Mouse (Mus musculus) midbrain, embryonic 13.5 days (tissue): ENCODE results near the gene Tnp1. TPM values are rescaled to one million over a fixed set of nuclear protein-coding genes. Genes with fewer than 3 reads are reported as not detected.

ENCODE experiments used
- ATAC-seq: fragments of 200-750 bp; cut with Nextera tagmentation; 2 replicates; pipeline ENCODE4 v1.8.0; 2017; ENCODE audit warnings: mild to moderate bottlenecking, moderate TSS enrichment, moderate library complexity
- H3K27ac ChIP-seq: fragments of 300-500 bp; sonication (generic); 2 replicates; pipeline ENCODE4 v1.5.1; 2015; ENCODE audit warnings: inconsistent platforms, mild to moderate bottlenecking, moderate library complexity
- H3K27me3 ChIP-seq: fragments of 300-500 bp; sonication (generic); 2 replicates; pipeline ENCODE4 v1.6.1; 2015; ENCODE audit warnings: mild to moderate bottlenecking, inconsistent platforms
- H3K36me3 ChIP-seq: fragments of 300-500 bp; sonication (generic); 2 replicates; pipeline ENCODE4 v1.6.1; 2015; ENCODE audit warnings: mild to moderate bottlenecking, inconsistent platforms
- H3K4me1 ChIP-seq: fragments of 300-500 bp; sonication (generic); replicated peaks from 2 replicates; pipeline ENCODE4 v1.6.1; 2015; ENCODE audit warnings: inconsistent platforms
- H3K4me2 ChIP-seq: fragments of 300-500 bp; sonication (generic); replicated peaks from 2 replicates; pipeline ENCODE4 v1.6.1; 2015; ENCODE audit warnings: moderate library complexity, mild to moderate bottlenecking, inconsistent platforms
- H3K4me3 ChIP-seq: fragments of 300-500 bp; sonication (generic); replicated peaks from 2 replicates; pipeline ENCODE4 v1.5.1; 2015; ENCODE audit warnings: mild to moderate bottlenecking, inconsistent platforms
- H3K9ac ChIP-seq: fragments of 300-500 bp; sonication (generic); replicated peaks from 2 replicates; pipeline ENCODE4 v1.6.1; 2015; ENCODE audit warnings: mild to moderate bottlenecking, inconsistent platforms
- H3K9me3 ChIP-seq: fragments of 300-500 bp; sonication (generic); 2 replicates; pipeline ENCODE4 v1.6.1; 2016; ENCODE audit warnings: mild to moderate bottlenecking, inconsistent platforms
- WGBS: fragments of 180-500 bp; shearing (Covaris S2); methylation state at CpG from one replicate; pipeline ENCODE4 v1.1.7; 2015; 5-methylcytosine and 5-hydroxymethylcytosine counted together
- polyA plus RNA-seq: library from polyadenylated mRNA; unstranded; fragments of >200 nt; fragmentation: Nextera tagmentation; extraction: Ambion mirVana; gene quantifications from 2 replicates; pipeline ENCODE4 v1.2.1, GENCODE M21; 2015

Gene Tnp1
- polyA plus RNA-seq, 1 experiment from 2014 or later: not detected

DNA sequence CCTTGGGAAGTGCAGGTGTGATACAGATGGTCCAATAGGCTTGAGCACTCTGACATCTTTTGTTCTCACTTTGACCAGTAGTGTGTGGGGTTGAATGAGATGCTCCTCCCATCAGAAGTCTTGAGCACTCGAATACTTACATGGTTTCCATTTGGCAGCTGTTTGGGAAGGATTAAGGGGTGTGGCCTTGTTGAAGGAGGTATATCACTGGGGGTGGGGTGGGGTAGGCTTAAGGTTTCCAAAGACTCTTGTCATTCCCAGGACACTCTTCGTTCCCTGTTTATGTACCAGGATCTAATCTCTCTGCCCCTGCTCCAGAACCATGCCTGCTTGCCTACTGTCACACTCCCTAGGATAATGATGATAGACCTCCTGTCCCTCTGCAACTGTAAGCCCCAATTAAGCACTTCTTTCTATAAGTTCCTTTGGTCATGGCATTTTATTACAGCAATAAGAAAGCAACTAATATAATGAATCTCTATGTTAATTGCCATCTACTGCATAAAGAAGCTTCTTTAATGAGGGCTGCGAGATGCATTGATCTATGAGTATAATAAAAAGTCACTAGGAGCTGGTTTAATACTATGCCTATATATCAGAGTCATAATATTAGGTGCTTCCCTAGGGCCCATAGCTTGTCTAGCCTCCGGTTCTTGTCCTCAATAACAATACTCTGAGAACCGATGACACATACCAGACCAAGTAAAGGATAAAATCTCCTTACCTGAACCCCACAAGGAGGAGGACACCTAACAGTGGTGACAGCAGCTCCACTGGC lies 20.8 kb downstream of the Tnp1 start:
- Histone ChIP-seq H3K9me3 (no peaks in the 10 kb centered on the region), H3K4me3 (no peak overlapping the region), H3K9ac (no peak overlapping the region), H3K4me2 (no peak overlapping the region), H3K4me1 (no peaks in the 10 kb centered on the region), H3K36me3 (no peaks in the 10 kb centered on the region), H3K27me3 (no peaks in the 10 kb centered on the region), H3K27ac (no peak overlapping the region)
- ATAC-seq: no peak
- 92% methylated on average over 5 of the region's 5 CpGs for WGBS

GRCm38 (mm10) chr1:72992944-72993464 lies 22.7 kb downstream of the Tnp1 start:
- Histone ChIP-seq H3K4me1 (no peaks in the 10 kb centered on the region), H3K36me3 (no peaks in the 10 kb centered on the region), H3K27ac (no peak overlapping the region), H3K4me2 (no peak overlapping the region), H3K4me3 (no peak overlapping the region), H3K27me3 (no peaks in the 10 kb centered on the region), H3K9ac (no peak overlapping the region), H3K9me3 (no peaks in the 10 kb centered on the region)
- ATAC-seq: no peak
- 80% methylated on average over 2 of the region's 2 CpGs for WGBS

GRCm38 (mm10) chr1:72992209-72992608 lies 23.5 kb downstream of the Tnp1 start:
- no peak for ATAC-seq
- 62% methylated on average over 2 of the region's 2 CpGs for WGBS
- Histone ChIP-seq H3K9ac (no peak overlapping the region), H3K9me3 (no peaks in the 10 kb centered on the region), H3K4me2 (no peak overlapping the region), H3K4me3 (no peak overlapping the region), H3K27ac (no peak overlapping the region), H3K36me3 (no peaks in the 10 kb centered on the region), H3K27me3 (no peaks in the 10 kb centered on the region), H3K4me1 (no peaks in the 10 kb centered on the region)

DNA sequence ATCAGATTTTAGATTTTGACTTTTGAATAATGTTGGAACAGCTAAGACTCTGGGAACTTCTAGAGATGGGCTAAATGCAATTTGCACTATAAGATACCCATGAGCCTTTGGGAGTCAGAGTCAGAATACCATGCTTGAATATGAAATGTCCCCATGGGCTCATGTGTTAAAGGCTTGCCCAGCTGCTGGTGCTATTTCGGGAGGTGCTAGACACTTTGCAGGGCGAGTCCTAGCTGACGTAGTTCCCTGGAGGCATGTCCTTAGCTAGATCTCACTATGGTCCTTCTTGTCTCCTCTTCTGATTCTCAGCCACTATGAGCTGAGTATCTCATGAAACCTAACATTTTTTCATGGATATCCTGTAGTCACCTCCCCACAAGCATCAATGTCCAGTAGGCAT lies 26.8 kb downstream of the Tnp1 start:
- Histone ChIP-seq H3K9me3 (no peaks in the 10 kb centered on the region), H3K4me1 (no peaks in the 10 kb centered on the region), H3K4me2 (no peak overlapping the region), H3K27me3 (no peaks in the 10 kb centered on the region), H3K36me3 (no peaks in the 10 kb centered on the region), H3K9ac (no peak overlapping the region), H3K4me3 (no peak overlapping the region), H3K27ac (no peak overlapping the region)
- 91% methylated on average over 3 of the region's 3 CpGs for WGBS
- no peak for ATAC-seq

DNA sequence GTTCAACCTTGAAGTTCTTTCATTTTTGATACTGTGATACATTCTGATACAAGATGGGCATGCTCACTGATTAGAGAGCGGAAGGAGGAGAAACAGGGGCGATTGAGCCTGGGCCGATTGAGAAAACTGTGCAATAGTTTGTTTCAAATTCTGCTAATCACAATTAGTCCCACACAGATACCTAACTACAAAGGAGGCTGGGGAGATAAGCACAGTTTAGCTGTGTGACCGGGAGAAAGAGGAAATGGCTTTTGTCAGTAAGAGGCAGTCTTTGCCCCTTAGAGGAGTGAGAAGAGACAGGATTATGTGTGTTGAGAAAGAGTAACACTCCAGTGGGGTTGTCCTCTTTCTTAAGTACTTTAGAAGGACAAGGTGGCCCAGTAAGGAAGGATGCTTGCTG lies 29.0 kb downstream of the Tnp1 start:
- Histone ChIP-seq H3K36me3 (no peaks in the 10 kb centered on the region), H3K27me3 (no peaks in the 10 kb centered on the region), H3K9ac (no peak overlapping the region), H3K9me3 (no peaks in the 10 kb centered on the region), H3K4me3 (no peak overlapping the region), H3K4me1 (no peaks in the 10 kb centered on the region), H3K27ac (no peak overlapping the region), H3K4me2 (no peak overlapping the region)
- 83% methylated on average over 4 of the region's 4 CpGs for WGBS
- ATAC-seq: no peak

DNA sequence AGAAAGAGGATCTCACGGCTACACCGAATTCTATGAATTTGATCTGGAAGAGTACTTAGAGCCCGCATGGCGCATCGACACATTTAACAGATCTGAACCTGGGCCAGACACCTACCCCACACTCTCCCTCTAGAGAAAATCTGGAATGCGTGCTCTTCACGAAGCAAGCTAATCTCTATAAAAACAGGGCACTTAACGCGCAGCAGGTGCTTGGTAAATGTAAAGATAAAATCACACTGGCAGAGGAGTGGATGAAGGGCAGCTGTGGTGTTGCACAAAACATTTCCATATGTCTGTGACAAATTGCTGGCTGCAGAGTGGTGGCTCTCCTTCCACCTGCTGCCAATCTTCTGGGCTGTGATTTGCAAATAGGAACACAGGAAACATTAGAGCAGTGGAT lies 36.8 kb downstream of the Tnp1 start:
- WGBS: 82% methylated on average over 9 of the region's 9 CpGs
- no peak overlapping the region for H3K9ac ChIP-seq
- H3K36me3 ChIP-seq: no peaks in the 10 kb centered on the region
- no peaks in the 10 kb centered on the region for H3K4me1 ChIP-seq
- no peaks in the 10 kb centered on the region for H3K27me3 ChIP-seq
- H3K27ac ChIP-seq: no peak overlapping the region
- no peak for ATAC-seq
- H3K4me2 ChIP-seq: no peak overlapping the region
- H3K4me3 ChIP-seq: no peak overlapping the region
- H3K9me3 ChIP-seq: no peaks in the 10 kb centered on the region

GRCm38 (mm10) chr1:72974226-72974625 lies 41.5 kb downstream of the Tnp1 start:
- Histone ChIP-seq H3K4me2 (no peak overlapping the region), H3K27me3 (no peaks in the 10 kb centered on the region)
- no peak for ATAC-seq

GRCm38 (mm10) chr1:72970461-72970860 lies 45.2 kb downstream of the Tnp1 start:
- Histone ChIP-seq H3K4me3 (no peak overlapping the region), H3K4me1 (0 out of 2 replicates have a peak, but pooled peaks cover 5% of the 10 kb centered on the region), H3K4me2 (no peak overlapping the region), H3K27ac (no peak overlapping the region), H3K27me3 (no peaks in the 10 kb centered on the region), H3K36me3 (no peaks in the 10 kb centered on the region), H3K9ac (no peak overlapping the region), H3K9me3 (no peaks in the 10 kb centered on the region)
- 90% methylated on average over 9 of the region's 9 CpGs for WGBS
- no peak for ATAC-seq

More at GRCm38 (mm10) chr1:72974226-72974625, 41.5 kb downstream of the Tnp1 start:
- Histone ChIP-seq H3K4me3 (no peak overlapping the region), H3K4me1 (0 out of 2 replicates have a peak, but pooled peaks cover 5% of the 10 kb centered on the region), H3K27ac (no peak overlapping the region), H3K9me3 (no peaks in the 10 kb centered on the region), H3K36me3 (no peaks in the 10 kb centered on the region), H3K9ac (no peak overlapping the region)

DNA sequence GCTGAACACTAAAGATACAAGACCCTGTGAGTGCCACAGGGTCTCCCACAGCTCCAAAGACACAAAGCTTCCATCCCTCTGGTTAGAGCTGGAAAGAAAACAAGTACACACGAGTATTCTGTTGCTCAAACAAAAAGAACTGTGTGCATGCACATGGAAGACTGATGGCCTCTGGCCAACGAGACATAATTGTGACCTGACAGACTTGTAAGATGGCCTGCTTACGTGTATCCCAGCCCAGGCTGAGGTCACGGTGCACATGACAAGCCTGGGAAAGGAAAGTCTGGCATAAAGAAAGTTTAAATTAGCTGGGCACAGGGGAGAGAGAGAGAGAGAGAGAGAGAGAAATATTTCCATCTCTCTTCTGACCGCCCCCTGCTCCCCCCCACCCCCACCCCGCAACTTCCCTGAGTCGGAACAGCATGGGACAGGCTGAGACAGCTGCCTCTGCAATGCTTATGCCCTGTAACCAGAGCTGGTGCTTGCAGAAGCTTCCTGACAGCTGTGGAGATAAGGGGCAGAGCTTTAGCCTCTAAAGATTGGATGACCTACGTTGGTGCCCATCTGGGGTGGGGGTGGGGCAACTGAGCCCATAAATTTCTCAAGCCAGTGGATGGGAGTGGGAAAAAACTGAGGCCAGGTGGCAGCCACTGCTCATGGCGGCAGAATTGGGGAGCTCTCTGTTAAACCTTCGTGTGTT lies 46.4 kb downstream of the Tnp1 start:
- Histone ChIP-seq H3K9ac (no peak overlapping the region), H3K4me2 (no peak overlapping the region), H3K36me3 (no peaks in the 10 kb centered on the region), H3K4me1 (0 out of 2 replicates have a peak, but pooled peaks cover 5% of the 10 kb centered on the region), H3K4me3 (no peak overlapping the region), H3K9me3 (no peaks in the 10 kb centered on the region), H3K27ac (no peak overlapping the region), H3K27me3 (no peaks in the 10 kb centered on the region)
- ATAC-seq: peak; percentile 58; the same call in 1 of the 2 replicates
- 51% methylated on average over 10 of the region's 10 CpGs for WGBS

GRCm38 (mm10) chr1:72966423-72966822 lies 49.3 kb downstream of the Tnp1 start:
- WGBS: 92% methylated on average over 4 of the region's 4 CpGs
- no peak for ATAC-seq
- Histone ChIP-seq H3K9me3 (no peaks in the 10 kb centered on the region), H3K4me2 (no peak overlapping the region), H3K36me3 (no peaks in the 10 kb centered on the region), H3K4me1 (peaks cover 12% of the 10 kb centered on the region), H3K4me3 (no peak overlapping the region), H3K9ac (no peak overlapping the region), H3K27ac (no peak overlapping the region), H3K27me3 (no peaks in the 10 kb centered on the region)
